Mouse (Mus musculus) liver, embryonic 14.5 days (tissue): ENCODE data around the gene Trim15.

Source experiments
- CTCF ChIP-seq: IDR thresholded peaks from 2 replicates; pipeline ENCODE4 v1.5.1; 2016; ENCODE audit warnings: antibody characterized with exemption, low read depth, control low read depth
- EP300 ChIP-seq: IDR thresholded peaks from 2 replicates; pipeline ENCODE4 v1.6.1; 2016; ENCODE audit warnings: antibody characterized with exemption, low read depth

- no peak for TF ChIP-seq CTCF
- no peak for TF ChIP-seq EP300
Measured at GRCm38 (mm10) chr17:36849992-36850391, 17.0 kb downstream of the Trim15 start.
